In genomic region chr9:80167089-80167488, GRCm38 (mm10) we compare ENCODE assay signal across 11 mouse cellular contexts. TPM values are rescaled to one million over a fixed set of nuclear protein-coding genes. Genes with fewer than 3 reads are reported as not detected.
A peak's percentile ranks its signal among the peaks of the same experiment; 100 is the strongest.
DNase-seq lines count a peak whose midpoint lies in the region; ATAC-seq and TF ChIP-seq lines count a peak whose summit lies in the region.
"Had no signal": no experiment of that assay in that cellular context is flagged by ENCODE, and none has a peak within 500 bp of the region (broad histone marks: within the 10 kb centered on the region; RNA-seq: fewer than 3 reads in every experiment).

No protein-coding gene starts in this region.

- TF ChIP-seq CTCF in gastrocnemius, adult 2 months (IDR thresholded peaks at IDR 0.05), result no peak
- TF ChIP-seq CTCF in intestine, postnatal 0 days (IDR thresholded peaks at IDR 0.05; ENCODE audit: low read depth), result no peak
- TF ChIP-seq CTCF in liver, postnatal 0 days (IDR thresholded peaks at IDR 0.05; ENCODE audit: low read depth), result no peak

- H3K4me3 ChIP-seq in gastrocnemius, adult 2 months, result peak overlapping the region; percentile 21; the same call in 1 of the 2 replicates
- H3K4me3 ChIP-seq in intestine, postnatal 0 days (ENCODE audit: low read depth, low read length), result peak overlapping the region; percentile 93; the same call in 1 of the 2 replicates
- no peak overlapping the region for H3K4me3 ChIP-seq in liver, postnatal 0 days (ENCODE audit: low read depth, low read length)

- no peak for DNase-seq in gastrocnemius, adult 2 months
- no peak for DNase-seq in gastrocnemius, postnatal 25 days
- DNase-seq in kidney, adult 18-20 months, result peak; percentile 42
- DNase-seq in kidney, postnatal 4 days, result no peak
- no peak for DNase-seq in liver, postnatal 0 days
- no peak for DNase-seq in retina, postnatal 1 day
- no peak for DNase-seq in embryo, embryonic 10 days (ENCODE audit: low spot score)
- DNase-seq: cerebellum, adult 18-20 months; right cerebral cortex, postnatal 4 days had no signal

- no peak for TF ChIP-seq EP300 in liver, postnatal 0 days (IDR thresholded peaks at IDR 0.05; ENCODE audit: low read depth)

- ATAC-seq in intestine, postnatal 0 days, result no peak
- no peak for ATAC-seq in liver, postnatal 0 days

- H3K27ac ChIP-seq in gastrocnemius, adult 2 months, result no peak overlapping the region; the same call in 1 of the 2 replicates
- H3K27ac ChIP-seq in intestine, postnatal 0 days (ENCODE audit: low read depth, low read length), result peak overlapping the region; percentile 24; the same call in 1 of the 2 replicates
- no peak overlapping the region for H3K27ac ChIP-seq in liver, postnatal 0 days (ENCODE audit: low read depth)
- H3K27ac ChIP-seq: heart, embryonic 15.5 days had no signal

- H3K9ac ChIP-seq in intestine, postnatal 0 days (ENCODE audit: low read depth, low read length), result no peak overlapping the region
- H3K9ac ChIP-seq in liver, postnatal 0 days (replicated peaks), result no peak overlapping the region
- H3K9ac ChIP-seq: heart, embryonic 15.5 days had no signal

- H3K36me3 ChIP-seq in intestine, postnatal 0 days (ENCODE audit: control insufficient read depth, insufficient read depth), result no peaks in the 10 kb centered on the region
- no peaks in the 10 kb centered on the region for H3K36me3 ChIP-seq in liver, postnatal 0 days (replicated peaks; ENCODE audit: insufficient read depth, low read length)
- H3K36me3 ChIP-seq: heart, embryonic 15.5 days had no signal

- H3K4me1 ChIP-seq in intestine, postnatal 0 days (replicated peaks; ENCODE audit: control insufficient read depth, insufficient read depth, low read length), result no peaks in the 10 kb centered on the region; the same call in 1 of the 2 replicates
- H3K4me1 ChIP-seq in liver, postnatal 0 days (ENCODE audit: insufficient read depth), result peaks cover 3% of the 10 kb centered on the region

- no peaks in the 10 kb centered on the region for H3K27me3 ChIP-seq in intestine, postnatal 0 days (replicated peaks; ENCODE audit: control insufficient read depth, insufficient read depth, low read length)
- no peaks in the 10 kb centered on the region for H3K27me3 ChIP-seq in liver, postnatal 0 days (ENCODE audit: insufficient read depth, low read length)
- H3K27me3 ChIP-seq: heart, embryonic 15.5 days had no signal

- no peaks in the 10 kb centered on the region for H3K9me3 ChIP-seq in intestine, postnatal 0 days (ENCODE audit: control insufficient read depth)
- H3K9me3 ChIP-seq in liver, postnatal 0 days (ENCODE audit: low read length), result no peaks in the 10 kb centered on the region
- H3K9me3 ChIP-seq: heart, embryonic 15.5 days had no signal

- peak overlapping the region; percentile 71 for H3K4me2 ChIP-seq in intestine, postnatal 0 days (replicated peaks; ENCODE audit: low read depth)
- peak overlapping the region; percentile 16; the same call in 1 of the 2 replicates for H3K4me2 ChIP-seq in liver, postnatal 0 days (ENCODE audit: low read depth, low read length)

- 31% methylated on average over 4 of the region's 4 CpGs for WGBS in intestine, postnatal 0 days
- WGBS in liver, postnatal 0 days (ENCODE audit: insufficient replicate concordance), result 53% methylated on average over 4 of the region's 4 CpGs

- intact Hi-C loops in gastrocnemius, adult 2 months (cut with DNase I), result no loop called here

RNA-seq across cellular contexts. Expression of gene Myo6, which starts 2.3 kb away (rescaled TPM):
- 1 to 10 TPM; 7.3 to 8.3 TPM for total RNA-seq in gastrocnemius, adult 2 months (2021)
- 1 to 10 TPM; 7.5 to 8.1 TPM for total RNA-seq in gastrocnemius, postnatal 25 days (2021)
- 50.9 and 65.5 TPM in 2 replicates for polyA plus RNA-seq in intestine, postnatal 0 days (2015; fragmentation: Nextera tagmentation; extraction: Ambion mirVana)
- polyA plus RNA-seq in liver, postnatal 0 days (2015; fragmentation: Nextera tagmentation; extraction: Ambion mirVana), result 3.2 and 4.4 TPM in 2 replicates
